Mouse (Mus musculus) testis, adult 2 months (tissue): ENCODE results near the gene Fam3b. TPM values are rescaled to one million over a fixed set of nuclear protein-coding genes. Genes with fewer than 3 reads are reported as not detected.

Experiments used
- H3K27ac ChIP-seq: fragments of 200-500 bp; 2 replicates; pipeline ENCODE4 v1.5.1; 2012; ENCODE audit warnings: low read depth, low read length; ENCODE audit not compliant: control insufficient read depth, insufficient read depth
- H3K27me3 ChIP-seq: fragments of 200-500 bp; 2 replicates; pipeline ENCODE4 v1.6.1; 2012; ENCODE audit warnings: mild to moderate bottlenecking, low read length, moderate library complexity; ENCODE audit not compliant: control insufficient read depth, insufficient read depth
- H3K36me3 ChIP-seq: fragments of 200-500 bp; 2 replicates; pipeline ENCODE4 v1.6.1; 2012; ENCODE audit warnings: mild to moderate bottlenecking, low read length; ENCODE audit not compliant: control insufficient read depth, insufficient read depth
- H3K4me1 ChIP-seq: fragments of 200-500 bp; 2 replicates; pipeline ENCODE4 v1.6.1; 2012; ENCODE audit warnings: low read length; ENCODE audit not compliant: control insufficient read depth, insufficient read depth
- H3K4me3 ChIP-seq: fragments of 200-500 bp; 2 replicates; pipeline ENCODE4 v1.5.1; 2012; ENCODE audit warnings: low read depth, mild to moderate bottlenecking, low read length, moderate library complexity, mixed read lengths; ENCODE audit not compliant: control insufficient read depth
- CTCF ChIP-seq: fragments of 200-500 bp; IDR thresholded peaks from 2 replicates; pipeline ENCODE4 v1.5.1; 2012; ENCODE audit warnings: low read depth, mild to moderate bottlenecking, inconsistent platforms, low read length, moderate library complexity; ENCODE audit not compliant: control insufficient read depth, insufficient read depth, insufficient replicate concordance
- POLR2A ChIP-seq: fragments of 200-500 bp; IDR thresholded peaks from 2 replicates; pipeline ENCODE4 v1.6.1; 2012; ENCODE audit warnings: low read depth, mild to moderate bottlenecking, inconsistent platforms, low read length, moderate library complexity; ENCODE audit not compliant: control insufficient read depth
- polyA plus RNA-seq: library from polyadenylated mRNA; depleted of rRNA; stranded (reverse); fragments of >200 nt; gene quantifications from 2 replicates; pipeline ENCODE4 v1.2.3, GENCODE M21; 2012

Gene Fam3b
- polyA plus RNA-seq, 1 experiment, result 47.0 TPM

- Histone ChIP-seq H3K36me3 (no peaks in the 10 kb centered on the region), H3K27ac (no peak overlapping the region), H3K27me3 (no peaks in the 10 kb centered on the region), H3K4me3 (no peak overlapping the region), H3K4me1 (no peaks in the 10 kb centered on the region)
- TF ChIP-seq POLR2A (no peak), CTCF (no peak)
These were observed 76.4 kb downstream of the Fam3b start for GRCm38 (mm10) chr16:97438191-97438590.

- Histone ChIP-seq H3K36me3 (no peaks in the 10 kb centered on the region), H3K4me3 (no peak overlapping the region), H3K27ac (no peak overlapping the region), H3K4me1 (no peaks in the 10 kb centered on the region), H3K27me3 (no peaks in the 10 kb centered on the region)
- TF ChIP-seq CTCF (no peak), POLR2A (no peak)
These were observed 77.1 kb downstream of the Fam3b start for GRCm38 (mm10) chr16:97437448-97438056.

GRCm38 (mm10) chr16:97434206-97434605 lies 80.4 kb downstream of the Fam3b start:
- Histone ChIP-seq H3K27me3 (no peaks in the 10 kb centered on the region), H3K4me3 (no peak overlapping the region), H3K36me3 (no peaks in the 10 kb centered on the region), H3K27ac (no peak overlapping the region), H3K4me1 (no peaks in the 10 kb centered on the region)
- TF ChIP-seq CTCF (no peak), POLR2A (no peak)

GRCm38 (mm10) chr16:97431328-97431727 lies 83.3 kb downstream of the Fam3b start:
- TF ChIP-seq CTCF (no peak), POLR2A (no peak)
- no peaks in the 10 kb centered on the region for H3K27me3 ChIP-seq
- no peak overlapping the region for H3K27ac ChIP-seq
- no peaks in the 10 kb centered on the region for H3K4me1 ChIP-seq
- H3K36me3 ChIP-seq, result no peaks in the 10 kb centered on the region
- no peak overlapping the region for H3K4me3 ChIP-seq

GRCm38 (mm10) chr16:97430091-97430490 lies 84.5 kb downstream of the Fam3b start:
- H3K4me3 ChIP-seq, result no peak overlapping the region
- no peaks in the 10 kb centered on the region for H3K4me1 ChIP-seq
- no peaks in the 10 kb centered on the region for H3K36me3 ChIP-seq
- H3K27me3 ChIP-seq, result no peaks in the 10 kb centered on the region
- TF ChIP-seq POLR2A (no peak), CTCF (no peak)
- no peak overlapping the region for H3K27ac ChIP-seq

- Histone ChIP-seq H3K36me3 (no peaks in the 10 kb centered on the region), H3K4me1 (no peaks in the 10 kb centered on the region), H3K4me3 (no peak overlapping the region), H3K27ac (no peak overlapping the region), H3K27me3 (no peaks in the 10 kb centered on the region)
- no peak for TF ChIP-seq POLR2A
- no peak for TF ChIP-seq CTCF
These were observed 86.6 kb downstream of the Fam3b start for GRCm38 (mm10) chr16:97428026-97428425.

GRCm38 (mm10) chr16:97423627-97424026 lies 91.0 kb downstream of the Fam3b start:
- no peak for TF ChIP-seq POLR2A
- no peak for TF ChIP-seq CTCF
- no peak overlapping the region for H3K4me3 ChIP-seq

More at GRCm38 (mm10) chr16:97423627-97424026, 91.0 kb downstream of the Fam3b start:
- no peak overlapping the region for H3K27ac ChIP-seq
- H3K4me1 ChIP-seq, result no peaks in the 10 kb centered on the region
- H3K27me3 ChIP-seq, result no peaks in the 10 kb centered on the region
- no peaks in the 10 kb centered on the region for H3K36me3 ChIP-seq
